Mouse (Mus musculus): ENCODE measurements around the gene Grb10.

DNA sequence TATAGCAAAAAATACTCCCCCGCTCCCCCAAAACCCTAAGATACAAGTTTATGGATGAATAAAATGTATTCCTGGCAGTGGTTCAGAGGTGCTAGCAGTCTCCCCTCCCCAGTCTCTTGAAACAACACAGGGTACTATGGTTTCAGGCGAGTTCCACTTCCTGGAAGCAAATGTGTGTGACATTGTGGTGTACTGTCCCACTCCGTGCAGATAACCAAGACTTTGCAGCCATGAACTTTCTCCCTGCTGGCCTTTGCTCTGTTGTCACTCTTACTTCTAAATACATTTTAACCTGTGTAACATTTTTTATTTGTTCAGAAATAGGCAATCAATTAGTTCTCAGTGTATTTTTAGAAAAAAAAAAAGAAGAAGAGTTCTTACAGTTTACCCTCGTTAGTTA is 20.5 kb upstream of the Grb10 start:
- TF ChIP-seq CTCF (IDR thresholded peaks at IDR 0.05; ENCODE audit: control insufficient read depth, insufficient read depth, insufficient replicate concordance, low read depth, low read length): no peak
- no peak for TF ChIP-seq POLR2A (IDR thresholded peaks at IDR 0.05; ENCODE audit: control insufficient read depth, low read depth, low read length)

Data from testis, adult 2 months (tissue).